Mouse (Mus musculus): ENCODE data around the gene Trappc6a.

Gene Trappc6a

DNA sequence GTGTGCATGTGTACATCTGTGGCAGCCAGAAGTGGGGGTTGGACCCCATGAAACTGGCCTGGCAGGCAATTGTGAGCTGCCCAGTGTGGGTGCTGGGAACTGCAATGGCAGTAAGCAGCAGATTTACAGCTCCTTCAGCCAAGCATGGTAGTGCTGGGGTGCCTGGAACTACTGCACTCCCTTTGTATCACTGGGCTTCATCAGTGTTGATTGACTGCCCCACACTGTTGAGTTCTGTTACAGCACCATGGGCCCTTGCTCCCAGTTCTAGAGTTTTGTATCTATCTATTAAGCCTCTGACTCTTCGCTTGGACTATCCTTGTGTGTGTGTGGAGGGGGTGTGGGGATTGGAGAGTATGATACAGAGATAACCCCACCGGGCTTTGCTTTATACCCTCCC, 31.1 kb upstream of the Trappc6a start:
- Histone ChIP-seq H3K27me3 (ENCODE audit: insufficient read depth, low read length) (peaks cover 67% of the 10 kb centered on the region), H3K4me1 (replicated peaks; ENCODE audit: low read depth, low read length) (peaks cover 32% of the 10 kb centered on the region), H3K9me3 (ENCODE audit: low read length) (peaks cover 4% of the 10 kb centered on the region; the same call in 1 of the 2 replicates), H3K36me3 (ENCODE audit: insufficient read depth, low read length) (no peaks in the 10 kb centered on the region), H3K4me3 (replicated peaks; ENCODE audit: low read length) (no peak overlapping the region)
- TF ChIP-seq NANOG (IDR thresholded peaks at IDR 0.05; ENCODE audit: borderline replicate concordance, low read length) = no peak
- TF ChIP-seq POU5F1 (IDR thresholded peaks at IDR 0.05; ENCODE audit: borderline replicate concordance, low read length) = no peak
- TF ChIP-seq CTCF (conservative IDR thresholded peaks at IDR 0.05; ENCODE audit: low read length) = no peak

DNA sequence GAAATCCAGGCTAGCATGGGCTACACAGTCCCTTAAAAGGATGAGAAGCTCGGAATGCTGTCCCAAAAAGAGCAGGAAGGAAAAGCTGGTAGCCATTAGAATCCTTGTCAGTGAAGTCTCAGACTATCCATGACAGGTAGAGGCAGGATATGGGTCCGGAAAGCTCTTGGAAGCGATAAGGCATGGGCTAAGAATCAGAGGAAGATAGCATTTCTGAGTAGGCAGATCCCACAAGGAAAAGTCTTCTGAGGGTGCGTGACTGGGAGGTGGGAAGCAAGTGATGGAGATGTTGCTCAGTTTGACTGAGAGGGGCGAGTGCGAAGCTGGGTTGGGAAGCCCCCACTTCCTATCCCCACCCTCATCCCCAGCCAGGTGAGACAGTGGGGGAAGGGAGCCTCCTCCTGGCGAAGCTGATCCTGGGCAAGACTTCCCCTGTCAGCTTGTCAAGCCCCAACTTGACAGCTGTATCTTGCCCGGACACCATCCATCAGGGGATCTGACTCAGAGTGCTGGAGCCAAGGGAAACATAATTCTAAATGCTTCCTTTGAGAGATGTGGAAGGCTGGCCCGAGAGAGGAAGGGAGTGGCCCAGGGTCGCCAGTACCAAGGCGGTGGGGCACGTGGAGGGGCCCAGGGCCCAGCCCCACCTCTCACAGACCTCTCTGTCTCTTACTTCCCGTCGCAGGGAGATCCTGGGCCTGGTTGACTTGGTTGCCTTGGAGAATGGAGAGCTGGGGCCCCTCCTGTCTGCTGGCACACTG, 30.4 kb upstream of the Trappc6a start:
- TF ChIP-seq CTCF (conservative IDR thresholded peaks at IDR 0.05; ENCODE audit: low read length) (no peak), NANOG (IDR thresholded peaks at IDR 0.05; ENCODE audit: borderline replicate concordance, low read length) (no peak), POU5F1 (IDR thresholded peaks at IDR 0.05; ENCODE audit: borderline replicate concordance, low read length) (no peak)
- peaks cover 60% of the 10 kb centered on the region for H3K27me3 ChIP-seq (ENCODE audit: insufficient read depth, low read length)
- no peak overlapping the region for H3K4me3 ChIP-seq (replicated peaks; ENCODE audit: low read length)
- H3K36me3 ChIP-seq (ENCODE audit: insufficient read depth, low read length) = no peaks in the 10 kb centered on the region
- peaks cover 4% of the 10 kb centered on the region; the same call in 1 of the 2 replicates for H3K9me3 ChIP-seq (ENCODE audit: low read length)
- H3K4me1 ChIP-seq (replicated peaks; ENCODE audit: low read depth, low read length) = peaks cover 26% of the 10 kb centered on the region; the same call in 1 of the 2 replicates

DNA sequence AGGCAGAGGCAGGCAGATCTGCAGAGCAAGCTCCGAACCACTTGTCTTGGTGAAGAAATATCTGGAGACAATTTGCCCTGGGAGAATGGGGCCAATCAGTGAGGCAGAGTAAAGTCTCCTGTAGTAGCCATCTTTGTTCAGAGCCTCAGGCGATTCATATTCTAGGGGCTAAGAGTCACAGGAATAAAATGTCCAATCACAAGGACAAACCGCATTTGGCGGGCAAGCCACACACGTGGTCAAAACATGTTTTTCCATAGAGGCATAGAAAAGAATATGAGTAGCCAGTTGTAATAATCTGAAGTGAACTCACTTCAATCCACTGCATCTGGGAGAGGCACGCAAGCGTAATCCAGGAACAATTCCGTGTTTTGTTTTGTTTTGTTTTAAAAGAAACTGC, 24.9 kb upstream of the Trappc6a start:
- Histone ChIP-seq H3K27me3 (ENCODE audit: insufficient read depth, low read length) (peaks cover 34% of the 10 kb centered on the region), H3K4me1 (replicated peaks; ENCODE audit: low read depth, low read length) (peaks cover 16% of the 10 kb centered on the region; the same call in 1 of the 2 replicates), H3K4me3 (replicated peaks; ENCODE audit: low read length) (no peak overlapping the region), H3K36me3 (ENCODE audit: insufficient read depth, low read length) (no peaks in the 10 kb centered on the region), H3K9me3 (ENCODE audit: low read length) (peaks cover 4% of the 10 kb centered on the region; the same call in 1 of the 2 replicates)
- no peak for TF ChIP-seq CTCF (conservative IDR thresholded peaks at IDR 0.05; ENCODE audit: low read length)
- TF ChIP-seq NANOG (IDR thresholded peaks at IDR 0.05; ENCODE audit: borderline replicate concordance, low read length) = no peak
- no peak for TF ChIP-seq POU5F1 (IDR thresholded peaks at IDR 0.05; ENCODE audit: borderline replicate concordance, low read length)

DNA sequence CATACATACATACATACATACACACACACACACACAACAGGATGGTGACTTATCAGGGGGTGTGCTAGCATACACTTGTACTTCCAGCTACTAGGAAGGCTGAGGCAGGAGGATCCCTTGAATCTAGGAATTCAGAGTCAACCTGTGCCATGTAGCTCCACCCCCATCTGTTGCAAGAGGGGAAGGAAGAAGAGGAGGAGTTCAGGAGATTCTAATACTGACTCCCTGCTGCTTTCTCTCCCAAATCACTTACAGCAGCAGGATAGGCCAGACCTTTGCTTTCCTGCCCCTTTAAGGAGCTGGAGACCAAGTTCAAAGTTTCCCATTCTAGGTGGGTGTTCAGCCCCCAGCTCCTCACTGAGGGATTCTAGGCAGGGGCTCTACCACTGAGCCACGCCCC, 22.7 kb upstream of the Trappc6a start:
- Histone ChIP-seq H3K4me3 (replicated peaks; ENCODE audit: low read length) (no peak overlapping the region), H3K9me3 (ENCODE audit: low read length) (peaks cover 4% of the 10 kb centered on the region; the same call in 1 of the 2 replicates), H3K36me3 (ENCODE audit: insufficient read depth, low read length) (no peaks in the 10 kb centered on the region), H3K27me3 (ENCODE audit: insufficient read depth, low read length) (peaks cover 45% of the 10 kb centered on the region), H3K4me1 (replicated peaks; ENCODE audit: low read depth, low read length) (peaks cover 23% of the 10 kb centered on the region)
- TF ChIP-seq POU5F1 (IDR thresholded peaks at IDR 0.05; ENCODE audit: borderline replicate concordance, low read length) = no peak
- TF ChIP-seq NANOG (IDR thresholded peaks at IDR 0.05; ENCODE audit: borderline replicate concordance, low read length) = no peak
- no peak for TF ChIP-seq CTCF (conservative IDR thresholded peaks at IDR 0.05; ENCODE audit: low read length)

DNA sequence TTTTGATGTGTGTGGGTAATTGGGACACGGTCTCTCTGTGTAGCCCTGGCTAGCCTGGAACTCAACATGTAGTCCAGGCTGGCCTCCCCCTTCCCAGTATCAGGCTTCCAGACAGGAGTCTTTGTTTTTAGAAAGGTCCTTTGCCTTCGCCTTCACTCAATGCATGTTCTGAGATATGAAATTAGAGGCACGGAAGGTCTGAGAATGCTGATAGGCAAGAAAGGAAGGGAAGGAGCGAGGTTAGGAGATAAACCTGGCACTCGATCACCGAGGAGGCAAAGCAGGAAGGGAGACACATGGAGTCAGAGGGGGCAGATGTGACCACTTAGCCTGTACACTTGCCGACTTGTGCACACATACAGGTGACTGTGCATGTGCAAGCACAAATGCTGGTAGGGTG, 21.6 kb upstream of the Trappc6a start:
- TF ChIP-seq NANOG (IDR thresholded peaks at IDR 0.05; ENCODE audit: borderline replicate concordance, low read length) = no peak
- TF ChIP-seq CTCF (conservative IDR thresholded peaks at IDR 0.05; ENCODE audit: low read length) = no peak
- no peak for TF ChIP-seq POU5F1 (IDR thresholded peaks at IDR 0.05; ENCODE audit: borderline replicate concordance, low read length)

DNA sequence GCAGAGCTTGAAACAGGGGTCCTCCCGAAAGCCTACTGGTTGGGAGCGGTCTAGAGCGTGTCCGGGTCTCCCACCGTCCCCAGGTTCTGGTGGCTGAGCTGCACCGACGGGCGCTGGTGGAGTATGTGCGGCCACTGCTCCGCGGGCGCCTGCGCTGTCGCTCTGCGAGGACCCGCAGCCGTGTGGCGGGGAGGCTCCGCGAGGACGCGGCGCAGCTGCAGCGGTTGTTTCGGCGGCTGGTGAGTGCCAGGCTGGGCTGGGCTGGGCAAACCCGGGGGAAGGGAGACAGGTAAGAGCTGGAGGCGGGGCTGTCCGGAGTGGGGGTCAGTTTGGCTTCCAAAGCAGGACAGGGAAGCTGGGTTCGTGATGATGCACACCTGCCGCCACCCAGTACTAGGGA, 18.7 kb upstream of the Trappc6a start:
- H3K9me3 ChIP-seq (ENCODE audit: low read length) = peaks cover 7% of the 10 kb centered on the region; the same call in 1 of the 2 replicates
- peaks cover 74% of the 10 kb centered on the region for H3K27me3 ChIP-seq (ENCODE audit: insufficient read depth, low read length)
- TF ChIP-seq CTCF (conservative IDR thresholded peaks at IDR 0.05; ENCODE audit: low read length) (no peak), POU5F1 (IDR thresholded peaks at IDR 0.05; ENCODE audit: borderline replicate concordance, low read length) (no peak), NANOG (IDR thresholded peaks at IDR 0.05; ENCODE audit: borderline replicate concordance, low read length) (no peak)
- peak overlapping the region; percentile 75 for H3K4me3 ChIP-seq (replicated peaks; ENCODE audit: low read length)
- no peaks in the 10 kb centered on the region for H3K36me3 ChIP-seq (ENCODE audit: insufficient read depth, low read length)
- H3K4me1 ChIP-seq (replicated peaks; ENCODE audit: low read depth, low read length) = peaks cover 31% of the 10 kb centered on the region

More for the DNA sequence above, 21.6 kb upstream of the Trappc6a start:
- peaks cover 23% of the 10 kb centered on the region for H3K4me1 ChIP-seq (replicated peaks; ENCODE audit: low read depth, low read length)
- H3K4me3 ChIP-seq (replicated peaks; ENCODE audit: low read length) = no peak overlapping the region
- peaks cover 4% of the 10 kb centered on the region; the same call in 1 of the 2 replicates for H3K9me3 ChIP-seq (ENCODE audit: low read length)
- H3K36me3 ChIP-seq (ENCODE audit: insufficient read depth, low read length) = no peaks in the 10 kb centered on the region
- peaks cover 50% of the 10 kb centered on the region for H3K27me3 ChIP-seq (ENCODE audit: insufficient read depth, low read length)

DNA sequence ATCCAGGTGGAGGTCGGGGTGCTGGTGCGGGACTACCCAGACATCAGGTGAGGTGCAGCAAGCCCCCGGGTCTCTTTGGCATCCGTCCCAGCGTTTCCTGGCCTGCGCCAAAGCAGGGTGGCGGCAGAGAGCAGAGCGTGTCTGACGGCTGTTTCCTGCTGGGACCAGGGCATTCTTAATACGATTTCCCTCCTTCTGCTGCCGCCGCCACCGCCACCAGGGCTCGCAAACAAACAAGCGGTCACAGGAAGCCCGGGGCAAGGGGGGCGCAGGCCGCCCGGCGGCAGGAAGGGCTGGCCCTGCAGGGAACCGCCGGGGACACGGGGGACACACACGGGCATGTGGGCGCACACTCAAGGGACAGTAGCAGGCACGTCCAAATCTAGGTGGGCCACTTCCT, 16.5 kb upstream of the Trappc6a start:
- Histone ChIP-seq H3K36me3 (ENCODE audit: insufficient read depth, low read length) (no peaks in the 10 kb centered on the region), H3K4me1 (replicated peaks; ENCODE audit: low read depth, low read length) (peaks cover 49% of the 10 kb centered on the region), H3K27me3 (ENCODE audit: insufficient read depth, low read length) (peaks cover 85% of the 10 kb centered on the region), H3K9me3 (ENCODE audit: low read length) (0 out of 2 replicates have a peak, but pooled peaks cover 3% of the 10 kb centered on the region), H3K4me3 (replicated peaks; ENCODE audit: low read length) (peak overlapping the region; percentile 74)
- TF ChIP-seq POU5F1 (IDR thresholded peaks at IDR 0.05; ENCODE audit: borderline replicate concordance, low read length) = no peak

DNA sequence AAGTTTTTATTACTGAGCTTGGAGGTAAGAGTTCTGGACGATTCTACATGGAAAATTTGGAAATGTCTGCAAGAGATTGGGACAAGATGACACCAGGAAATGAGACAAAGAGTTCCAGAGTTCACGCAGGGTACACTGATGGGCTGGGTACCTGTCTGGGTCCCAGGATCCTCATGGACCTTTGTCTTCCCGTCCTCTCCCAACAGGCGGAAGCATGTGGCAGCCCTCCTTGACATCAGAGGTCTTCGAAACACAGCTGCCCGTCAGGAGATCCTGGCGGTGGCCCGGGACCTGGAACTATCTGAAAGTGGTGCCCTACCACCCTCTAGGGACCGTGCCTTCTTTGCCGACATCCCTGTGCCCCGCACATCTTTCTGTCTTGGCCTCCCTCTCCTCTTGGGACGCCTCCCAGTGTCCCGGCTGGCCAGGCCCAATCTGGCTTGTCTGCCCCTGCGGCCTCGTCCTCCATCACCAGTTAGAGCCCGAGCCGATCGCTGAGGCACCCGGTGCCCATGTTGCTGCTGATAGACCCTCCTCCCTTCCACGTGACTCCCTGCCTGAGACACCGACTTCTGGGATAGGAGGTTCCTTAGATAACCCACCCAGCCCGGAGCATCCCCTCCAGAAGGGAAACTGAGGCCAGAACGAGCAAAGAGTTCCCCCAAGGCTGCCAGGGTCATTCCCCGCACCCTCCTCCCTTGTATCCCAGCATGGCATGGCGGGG, 13.3 kb upstream of the Trappc6a start:
- peaks cover 56% of the 10 kb centered on the region for H3K27me3 ChIP-seq (ENCODE audit: insufficient read depth, low read length)
- peak overlapping the region; percentile 67 for H3K4me3 ChIP-seq (replicated peaks; ENCODE audit: low read length)
- no peak for TF ChIP-seq CTCF (conservative IDR thresholded peaks at IDR 0.05; ENCODE audit: low read length)
- no peak for TF ChIP-seq POU5F1 (IDR thresholded peaks at IDR 0.05; ENCODE audit: borderline replicate concordance, low read length)
- TF ChIP-seq NANOG (IDR thresholded peaks at IDR 0.05; ENCODE audit: borderline replicate concordance, low read length) = no peak
- no peaks in the 10 kb centered on the region for H3K36me3 ChIP-seq (ENCODE audit: insufficient read depth, low read length)
- H3K9me3 ChIP-seq (ENCODE audit: low read length) = 0 out of 2 replicates have a peak, but pooled peaks cover 3% of the 10 kb centered on the region
- H3K4me1 ChIP-seq (replicated peaks; ENCODE audit: low read depth, low read length) = peaks cover 54% of the 10 kb centered on the region

All from E14TG2a.4 (cell line).